ENCODE assay signal across 9 mouse cellular contexts in the genomic region with DNA sequence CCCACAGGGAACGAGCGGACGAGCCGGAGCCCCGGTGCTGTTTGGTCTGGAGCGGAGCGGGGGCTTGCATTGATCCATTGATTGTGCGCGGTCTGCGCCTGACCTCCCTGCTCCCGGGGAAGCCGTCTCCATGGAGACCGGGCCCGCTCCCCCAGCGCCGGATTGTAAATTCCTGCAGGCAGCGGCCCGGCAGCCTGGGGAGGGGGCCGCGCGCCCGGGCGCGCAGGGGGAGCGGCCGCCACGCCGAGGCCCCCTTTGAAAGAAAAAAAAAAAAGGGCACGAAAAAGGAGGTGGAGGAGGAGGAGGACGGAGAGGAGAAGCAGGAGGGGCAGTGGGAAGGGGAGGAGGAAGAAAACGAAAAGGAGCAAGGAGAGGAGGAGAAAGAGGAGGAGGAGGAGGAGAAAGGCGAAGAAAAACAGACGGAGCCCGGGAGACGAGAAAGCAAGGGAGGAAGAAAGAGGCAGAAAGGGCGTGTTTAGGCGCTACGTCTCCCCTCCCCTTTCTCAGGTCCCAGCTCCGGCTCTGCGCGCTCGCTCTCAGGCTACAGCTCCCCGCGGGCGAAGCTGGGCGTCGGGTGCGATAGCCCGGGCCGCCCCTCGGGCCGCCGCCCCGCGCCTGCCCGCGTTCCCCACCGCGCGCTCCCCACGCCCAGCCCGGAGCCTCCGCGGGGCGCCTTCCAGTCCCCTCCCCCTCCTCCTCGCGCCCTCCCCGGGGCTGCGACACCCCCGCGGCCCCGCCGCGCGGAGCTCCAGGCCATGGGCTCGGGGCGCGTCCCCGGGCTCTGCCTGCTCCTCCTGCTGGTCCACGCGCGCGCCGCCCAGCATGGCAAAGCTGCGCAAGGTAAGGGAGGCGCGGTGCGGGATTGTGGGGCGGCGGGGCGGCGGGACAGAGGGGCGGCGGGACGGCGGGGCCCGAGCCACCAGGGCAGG. TPM values are rescaled to one million over a fixed set of nuclear protein-coding genes. Genes with fewer than 3 reads are reported as not detected.
DNase-seq lines count a peak whose midpoint lies in the region; ATAC-seq and TF ChIP-seq lines count a peak whose summit lies in the region.
"Had no signal": no experiment of that assay in that cellular context is flagged by ENCODE, and none has a peak within 500 bp of the region (broad histone marks: within the 10 kb centered on the region; RNA-seq: fewer than 3 reads in every experiment).

A gene (plus strand): TSS at position 371 of the 929 bp plus-strand sequence.

- H3K9me3 ChIP-seq in heart, embryonic 10.5 days = no peaks in the 10 kb centered on the region
- no peaks in the 10 kb centered on the region for H3K9me3 ChIP-seq in embryonic facial prominence, embryonic 14.5 days (ENCODE audit: control insufficient read depth, low read length)
- H3K9me3 ChIP-seq in intestine, postnatal 0 days (ENCODE audit: control insufficient read depth) = no peaks in the 10 kb centered on the region

- H3K36me3 ChIP-seq in heart, embryonic 10.5 days = no peaks in the 10 kb centered on the region
- no peaks in the 10 kb centered on the region for H3K36me3 ChIP-seq in embryonic facial prominence, embryonic 14.5 days (ENCODE audit: control insufficient read depth, insufficient read depth, low read length)
- no peaks in the 10 kb centered on the region for H3K36me3 ChIP-seq in intestine, postnatal 0 days (ENCODE audit: control insufficient read depth, insufficient read depth)
- no peaks in the 10 kb centered on the region for H3K36me3 ChIP-seq in myocyte (ENCODE audit: control insufficient read depth, insufficient read depth)
- H3K36me3 ChIP-seq: G1E had no signal

- peak within 1 kb of the TSS; percentile 83 for H3K9ac ChIP-seq in embryonic facial prominence, embryonic 14.5 days (ENCODE audit: low read depth, low read length)
- H3K9ac ChIP-seq in intestine, postnatal 0 days (ENCODE audit: low read depth, low read length) = peak within 1 kb of the TSS; percentile 12

- peaks cover 93% of the 10 kb centered on the region for H3K27me3 ChIP-seq in heart, embryonic 10.5 days (ENCODE audit: insufficient read depth, poor library complexity, severe bottlenecking)
- no peaks in the 10 kb centered on the region for H3K27me3 ChIP-seq in embryonic facial prominence, embryonic 14.5 days (replicated peaks; ENCODE audit: control insufficient read depth, insufficient read depth, low read length)
- H3K27me3 ChIP-seq in intestine, postnatal 0 days (replicated peaks; ENCODE audit: control insufficient read depth, insufficient read depth, low read length) = peaks cover 47% of the 10 kb centered on the region
- peaks cover 94% of the 10 kb centered on the region for H3K27me3 ChIP-seq in myocyte (ENCODE audit: control insufficient read depth, insufficient read depth, insufficient read length)

- no peak for TF ChIP-seq POLR2A in myocyte (IDR thresholded peaks at IDR 0.05; ENCODE audit: insufficient read length, low read depth)

- DNase-seq in heart, embryonic 10.5 days (ENCODE audit: low spot score) = no peak
- no peak for DNase-seq in heart, adult 18-20 months
- peak; percentile 68 for DNase-seq in ES-CJ7 (ENCODE audit: low read depth, low spot score)
- DNase-seq in embryonic facial prominence, embryonic 14.5 days (ENCODE audit: low spot score) = peak; percentile 84
- no peak for DNase-seq in cerebellum, postnatal 4 days (ENCODE audit: low spot score in 2 of 2)
- no peak for DNase-seq in layer of hippocampus, adult 11-12 months (ENCODE audit: low spot score)

- H3K4me1 ChIP-seq in heart, embryonic 10.5 days = peaks cover 77% of the 10 kb centered on the region
- peaks cover 33% of the 10 kb centered on the region for H3K4me1 ChIP-seq in embryonic facial prominence, embryonic 14.5 days (ENCODE audit: control insufficient read depth, insufficient read depth, low read length)
- H3K4me1 ChIP-seq in intestine, postnatal 0 days (replicated peaks; ENCODE audit: control insufficient read depth, insufficient read depth, low read length) = no peaks in the 10 kb centered on the region; the same call in 1 of the 2 replicates

- ATAC-seq in embryonic facial prominence, embryonic 14.5 days (ENCODE audit: low read depth) = peak; percentile 53
- ATAC-seq in intestine, postnatal 0 days = no peak

- H3ac ChIP-seq in myocyte (ENCODE audit: control insufficient read depth, insufficient read length) = no peak within 1 kb of the TSS

- WGBS in heart, embryonic 10.5 days = under 1% methylated on average over 67 of the region's 97 CpGs
- under 1% methylated on average over 34 of the region's 97 CpGs for WGBS in embryonic facial prominence, embryonic 14.5 days
- WGBS in intestine, postnatal 0 days = 1% methylated on average over 84 of the region's 97 CpGs

- H3K4me2 ChIP-seq in embryonic facial prominence, embryonic 14.5 days (ENCODE audit: low read depth, low read length) = peak within 1 kb of the TSS; percentile 95
- H3K4me2 ChIP-seq in intestine, postnatal 0 days (replicated peaks; ENCODE audit: low read depth) = peak within 1 kb of the TSS; percentile 98
- H3K4me2 ChIP-seq in myocyte (ENCODE audit: low read depth) = peak within 1 kb of the TSS; percentile 50

- peak within 1 kb of the TSS; percentile 76 for H3K4me3 ChIP-seq in heart, embryonic 10.5 days
- peak within 1 kb of the TSS; percentile 73 for H3K4me3 ChIP-seq in embryonic facial prominence, embryonic 14.5 days (ENCODE audit: low read depth, low read length)
- H3K4me3 ChIP-seq in intestine, postnatal 0 days (ENCODE audit: low read depth, low read length) = peak within 1 kb of the TSS; percentile 62
- H3K4me3 ChIP-seq in myocyte = no peak within 1 kb of the TSS

- peak within 1 kb of the TSS; percentile 86 for H3K27ac ChIP-seq in heart, embryonic 10.5 days
- H3K27ac ChIP-seq in embryonic facial prominence, embryonic 14.5 days (replicated peaks; ENCODE audit: low read depth, low read length) = peak within 1 kb of the TSS; percentile 88
- H3K27ac ChIP-seq in intestine, postnatal 0 days (ENCODE audit: low read depth, low read length) = no peak within 1 kb of the TSS

- no peak for TF ChIP-seq CTCF in intestine, postnatal 0 days (IDR thresholded peaks at IDR 0.05; ENCODE audit: low read depth)

- H3K79me2 ChIP-seq in myocyte (ENCODE audit: control insufficient read depth, insufficient read depth) = no peaks in the 10 kb centered on the region

TF ChIP-seq in myocyte, 11 proteins besides CTCF, POLR2A, EP300 and RAD21:
- TF ChIP-seq E2F4 (IDR thresholded peaks at IDR 0.05; ENCODE audit: insufficient read depth) = no peak
- TF ChIP-seq CEBPB (IDR thresholded peaks at IDR 0.05; ENCODE audit: insufficient read depth, poor library complexity, severe bottlenecking) = no peak
- no peak for TF ChIP-seq MYOD1 (IDR thresholded peaks at IDR 0.05; ENCODE audit: control insufficient read depth in 1 of 3, insufficient read length in 2 of 3, low read depth in 2 of 3)
- no peak for TF ChIP-seq POLR2AphosphoS2 (IDR thresholded peaks at IDR 0.05; ENCODE audit: insufficient read length, low read depth)
- TF ChIP-seq USF1 (IDR thresholded peaks at IDR 0.05; ENCODE audit: low read depth) = no peak
- no peak for TF ChIP-seq SRF (IDR thresholded peaks at IDR 0.05; ENCODE audit: control insufficient read depth, insufficient read length, low read depth)
- no peak for TF ChIP-seq TCF3 (IDR thresholded peaks at IDR 0.05; ENCODE audit: insufficient read length, low read depth)
- no peak for TF ChIP-seq MYOG (IDR thresholded peaks at IDR 0.05; ENCODE audit: control insufficient read depth in 1 of 3, insufficient read depth in 1 of 3, insufficient read length in 2 of 3, low read depth in 2 of 3)
- TF ChIP-seq REST (IDR thresholded peaks at IDR 0.05; ENCODE audit: insufficient read depth, insufficient read length) = no peak

RNA-seq across cellular contexts. Expression of the gene that starts here (rescaled TPM):
- 2.1 and 5.5 TPM in 2 replicates for polyA plus RNA-seq in heart, embryonic 10.5 days (2016; fragmentation: Nextera tagmentation; extraction: Ambion mirVana)
- total RNA-seq in heart, adult 18-20 months (2021) = under 1 TPM; 0.59 to 0.62 TPM
- 8.1 and 8.8 TPM in 2 replicates for polyA plus RNA-seq in embryonic facial prominence, embryonic 14.5 days (2014; fragmentation: Nextera tagmentation; extraction: Ambion mirVana)
- 0.57 and 0.60 TPM in 2 replicates for polyA plus RNA-seq in intestine, postnatal 0 days (2015; fragmentation: Nextera tagmentation; extraction: Ambion mirVana)
- 0.02 TPM for polyA plus RNA-seq in myocyte (2012; fragmentation: generic; extraction: Trizol)
- polyA plus RNA-seq: G1E had no signal

Comparison
In these comparisons a context has a peak if more than half of its experiments do, and no peak if none do; other contexts are left out.
1. DNase-seq: peak in ES-CJ7 (single experiment) and embryonic facial prominence, embryonic 14.5 days (single experiment); none in heart, embryonic 10.5 days (single experiment), heart, adult 18-20 months (0 of 2), cerebellum, postnatal 4 days (0 of 2) and layer of hippocampus, adult 11-12 months (single experiment).
2. Peak in every context shown above with its lines, with median percentiles within 50 percentile points of each other: H3K4me2 ChIP-seq.